Comparison of ENCODE assay signal across 19 mouse cellular contexts in genomic region chr12:12062215-12062614, GRCm38 (mm10).
"Had no signal": no experiment of that assay in that cellular context is flagged by ENCODE, and none has a peak within 500 bp of the region (broad histone marks: within the 10 kb centered on the region; RNA-seq: fewer than 3 reads in every experiment).

No protein-coding gene starts in this region.

- H3K4me2 ChIP-seq: liver, embryonic 12.5 days; lung, embryonic 14.5 days; midbrain, embryonic 12.5 days; neural tube, embryonic 13.5 days; neural tube, embryonic 15.5 days had no signal

- H3K27me3 ChIP-seq: liver, embryonic 12.5 days; midbrain, embryonic 12.5 days; neural tube, embryonic 13.5 days; neural tube, embryonic 15.5 days had no signal

- H3K4me3 ChIP-seq: liver, embryonic 12.5 days; midbrain, embryonic 10.5 days; midbrain, embryonic 12.5 days; myocyte; neural tube, embryonic 13.5 days; neural tube, embryonic 15.5 days had no signal

- ATAC-seq: liver, embryonic 12.5 days; midbrain, embryonic 16.5 days had no signal

- H3K27ac ChIP-seq: liver, embryonic 12.5 days; liver, embryonic 14.5 days; midbrain, embryonic 10.5 days; midbrain, embryonic 12.5 days; neural tube, embryonic 13.5 days; neural tube, embryonic 15.5 days had no signal

- H3K36me3 ChIP-seq: liver, embryonic 12.5 days; midbrain, embryonic 10.5 days; midbrain, embryonic 12.5 days; neural tube, embryonic 13.5 days; neural tube, embryonic 15.5 days had no signal

- DNase-seq: lung, adult 18-20 months; lung, embryonic 14.5 days; lung, postnatal 10 days; lung, postnatal 4 days; midbrain, embryonic 14.5 days; retina, postnatal 1 day; right cerebral cortex, adult 18-20 months; right cerebral cortex, postnatal 25 days; thymus, adult 2 months; thymus, postnatal 14 days; thymus, postnatal 36 days had no signal

- H3K4me1 ChIP-seq: liver, embryonic 12.5 days; midbrain, embryonic 10.5 days; midbrain, embryonic 12.5 days had no signal

- H3K9ac ChIP-seq: liver, embryonic 12.5 days; liver, embryonic 14.5 days; lung, embryonic 14.5 days; midbrain, embryonic 12.5 days; neural tube, embryonic 13.5 days; neural tube, embryonic 15.5 days had no signal

- H3K9me3 ChIP-seq: liver, embryonic 12.5 days; midbrain, embryonic 10.5 days; midbrain, embryonic 12.5 days; neural tube, embryonic 13.5 days; neural tube, embryonic 15.5 days had no signal
